Mouse (Mus musculus) right cerebral cortex, postnatal 10 days (tissue): ENCODE measurements around the gene Cops2.

Experiments used
- DNase-seq, 2 experiments: peaks; one replicate each; pipeline ENCODE4 v3.0.0; 2021; ENCODE audit warnings: low spot score in 2 of 2

Cops2 gene

GRCm38 (mm10) chr2:125826201-125826600 is 32.7 kb downstream of the Cops2 start:
- no peak for DNase-seq

DNA sequence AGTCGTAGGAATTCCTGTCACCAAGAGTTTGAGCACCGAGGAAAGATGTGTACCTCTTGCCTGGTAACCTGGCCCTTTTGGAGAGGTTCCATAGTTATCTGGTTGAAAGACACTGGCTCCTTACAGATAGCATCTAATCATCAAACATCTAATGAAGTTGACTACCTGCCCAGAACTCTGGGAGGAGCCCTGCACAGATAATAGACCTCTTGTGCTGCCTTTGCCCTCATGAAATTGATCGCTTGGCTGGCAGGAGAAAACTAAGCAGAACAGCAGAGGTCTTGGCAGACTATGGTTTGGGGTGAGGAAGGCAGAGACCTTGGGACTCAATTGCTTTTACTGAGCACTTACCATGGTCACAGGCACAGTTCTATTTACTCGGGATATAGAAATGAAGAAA is 38.5 kb downstream of the Cops2 start:
- no peak for DNase-seq

DNA sequence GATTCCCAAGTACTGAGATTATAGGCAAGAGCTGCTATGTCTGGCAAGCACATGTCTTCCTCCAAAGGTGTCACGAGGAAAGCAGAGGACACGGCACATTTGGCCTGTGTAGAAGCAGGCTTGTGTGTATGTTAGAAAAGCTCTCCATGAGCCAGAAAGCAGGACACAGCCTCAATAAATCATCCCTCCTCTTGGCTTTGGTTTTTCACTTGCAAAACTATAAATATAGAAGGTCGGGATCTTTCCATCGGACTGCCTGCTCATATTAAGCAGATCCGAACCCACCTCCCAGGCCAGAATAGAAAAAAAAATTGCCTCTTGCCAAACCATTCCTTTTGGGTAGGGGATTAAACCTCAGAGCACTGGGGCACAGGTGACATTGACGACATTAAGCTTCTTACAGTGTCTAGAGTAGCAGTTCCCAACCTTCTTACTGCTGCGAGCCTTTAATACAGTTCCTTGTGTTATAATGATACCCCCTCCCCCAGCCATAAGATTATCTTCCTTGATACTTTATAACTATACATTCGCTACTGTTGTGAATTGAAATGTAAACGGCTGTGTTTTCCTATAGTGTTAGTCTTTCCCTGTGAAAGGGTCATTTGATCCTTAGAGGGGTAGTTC is 44.9 kb downstream of the Cops2 start:
- no peak for DNase-seq

DNA sequence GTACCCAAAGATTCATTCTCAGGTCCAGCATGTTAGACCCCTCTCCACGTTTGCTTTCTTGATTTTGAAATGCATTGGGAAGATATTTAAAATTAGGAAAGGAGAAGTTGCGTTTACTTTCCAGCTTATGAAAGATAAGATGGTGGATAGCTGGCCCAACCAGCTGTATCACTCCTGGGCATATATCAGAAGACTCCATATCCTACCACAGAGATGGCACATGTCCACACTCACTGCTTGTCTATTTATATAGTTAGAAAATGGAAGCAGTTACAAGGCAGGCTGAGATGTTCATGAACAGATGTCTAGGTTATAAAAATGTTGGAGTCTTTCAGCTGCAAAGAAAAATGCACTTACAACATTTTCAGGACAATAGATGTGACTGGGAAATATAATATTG is 47.6 kb downstream of the Cops2 start:
- no peak for DNase-seq

- DNase-seq, result peak; percentile 55 to 57
Measured at GRCm38 (mm10) chr2:125809551-125809950, 49.4 kb downstream of the Cops2 start.

- no peak for DNase-seq
Measured at GRCm38 (mm10) chr2:125805826-125806225, 53.1 kb downstream of the Cops2 start.

GRCm38 (mm10) chr2:125801947-125802346 is 57.0 kb downstream of the Cops2 start:
- DNase-seq, result no peak

DNA sequence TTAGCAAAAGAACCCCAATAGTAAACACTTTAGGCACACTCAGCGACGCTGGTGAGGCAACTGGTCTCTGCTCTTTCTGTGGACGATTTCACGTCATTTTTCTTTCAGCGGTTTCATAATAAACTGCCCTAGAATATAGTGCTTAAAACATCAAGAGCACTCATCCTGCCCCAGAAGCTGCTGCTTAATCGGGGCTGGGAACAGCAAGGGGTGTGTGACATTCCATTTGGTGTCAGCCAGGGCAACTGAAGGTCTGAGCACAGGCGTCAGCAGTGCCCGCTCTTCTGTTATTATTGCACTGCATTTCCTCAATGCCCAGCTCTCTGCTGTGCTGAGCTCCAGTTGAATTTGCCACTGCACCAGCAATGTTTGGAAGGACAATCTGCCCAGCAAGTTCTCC is 57.9 kb downstream of the Cops2 start:
- DNase-seq, result no peak

GRCm38 (mm10) chr2:125800428-125800827 is 58.5 kb downstream of the Cops2 start:
- no peak for DNase-seq

- DNase-seq, result no peak
Measured at GRCm38 (mm10) chr2:125797872-125798271, 61.1 kb downstream of the Cops2 start.

GRCm38 (mm10) chr2:125795118-125795517 is 63.8 kb downstream of the Cops2 start:
- no peak for DNase-seq

DNA sequence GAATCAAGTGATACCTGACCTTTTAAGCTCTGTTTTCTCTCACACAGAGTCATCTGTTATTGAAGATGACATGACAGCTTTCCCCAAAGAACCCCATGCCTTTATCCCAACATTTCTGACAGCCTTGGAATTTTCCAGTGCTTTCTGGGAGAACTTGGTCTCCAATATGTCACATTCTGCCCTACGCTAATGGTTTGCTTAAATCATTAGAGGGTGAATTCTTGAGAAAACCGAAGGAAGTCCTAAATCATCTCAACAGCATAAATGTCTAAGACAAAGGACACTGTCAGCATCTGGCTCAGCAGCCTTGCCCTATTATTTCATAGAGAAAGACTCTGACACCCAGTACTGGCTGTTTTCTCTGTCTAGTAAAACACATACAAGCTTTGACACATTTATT is 64.8 kb downstream of the Cops2 start:
- DNase-seq, result no peak

- DNase-seq, result no peak
Measured at GRCm38 (mm10) chr2:125792879-125793261, 66.1 kb downstream of the Cops2 start.

DNA sequence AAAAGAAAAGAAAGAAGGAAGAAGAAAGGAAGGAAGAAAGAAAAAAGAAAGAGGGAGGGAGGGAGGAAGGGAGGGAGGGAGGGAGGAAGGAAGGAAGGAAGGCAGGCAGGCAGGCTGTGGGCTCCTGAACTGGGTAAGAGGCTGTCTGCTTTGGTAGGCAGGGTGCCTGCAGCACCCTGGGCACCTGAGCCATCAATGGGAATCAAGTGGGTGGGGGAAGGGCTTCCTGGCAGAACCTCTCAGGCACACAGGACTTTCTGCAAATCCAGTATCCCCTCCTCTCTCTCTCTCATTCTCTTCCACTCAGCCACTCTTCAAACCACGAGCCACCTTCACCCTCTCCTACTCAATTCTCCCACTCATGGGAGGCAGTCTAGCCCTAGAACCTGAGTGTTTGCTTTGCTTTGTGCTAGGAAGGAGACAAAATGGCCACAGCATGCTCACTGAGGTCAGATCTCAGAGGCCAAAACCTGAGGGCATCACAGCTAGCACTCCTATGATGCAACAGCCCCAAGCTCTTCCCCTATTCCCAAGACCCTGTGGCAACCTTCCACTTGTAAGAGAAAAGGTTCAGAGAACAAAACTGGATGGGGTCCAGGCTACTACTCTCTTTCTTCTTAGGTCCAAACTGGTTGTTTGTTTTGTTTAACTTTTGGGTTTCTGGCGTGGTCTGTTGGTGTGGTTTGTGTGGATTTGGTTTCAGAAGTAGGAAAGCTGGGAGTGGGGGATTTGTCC is 66.6 kb downstream of the Cops2 start:
- DNase-seq, result no peak

DNA sequence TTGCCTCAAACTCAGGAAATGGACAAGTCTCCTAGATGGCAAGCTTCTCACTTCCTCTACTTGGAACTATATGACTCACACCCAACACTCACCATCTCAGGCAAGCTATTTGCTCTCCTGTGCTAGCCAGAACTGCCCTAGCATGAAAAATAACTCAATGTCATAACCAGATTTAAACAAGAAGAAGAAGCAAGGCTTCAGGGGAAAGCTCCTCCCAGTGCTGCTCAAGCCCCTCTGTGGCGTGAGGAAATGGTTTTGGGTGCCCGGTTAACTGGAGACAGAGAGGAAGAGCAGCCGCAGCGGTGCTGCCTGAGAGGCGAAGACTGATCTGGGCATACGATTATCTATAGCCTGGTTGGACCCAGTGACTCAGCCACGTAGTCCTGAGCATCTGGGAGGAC is 67.5 kb downstream of the Cops2 start:
- no peak for DNase-seq

GRCm38 (mm10) chr2:125790242-125790641 is 68.7 kb downstream of the Cops2 start:
- DNase-seq, result no peak

DNA sequence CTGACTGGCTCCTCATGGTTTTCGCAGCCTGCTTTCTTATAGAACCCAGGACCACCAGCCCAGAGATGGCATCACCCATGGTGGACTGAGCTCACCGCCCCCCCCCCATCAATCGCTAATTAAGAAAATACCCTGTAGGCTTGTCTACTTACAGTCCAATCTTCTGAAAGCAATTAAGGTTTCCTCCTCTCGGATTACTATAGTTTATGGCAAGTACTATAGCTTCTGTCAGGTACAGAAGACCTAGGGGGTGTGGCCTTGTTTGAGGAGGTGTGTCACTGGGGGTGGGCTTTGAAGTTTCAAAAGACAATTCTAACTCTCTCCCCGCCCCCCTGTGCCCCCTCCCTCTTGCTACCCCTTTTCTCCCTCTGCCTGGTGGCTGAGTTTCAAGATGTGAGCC is 69.7 kb downstream of the Cops2 start:
- no peak for DNase-seq

- DNase-seq, result no peak
Measured at GRCm38 (mm10) chr2:125788785-125789184, 70.2 kb downstream of the Cops2 start.

- no peak for DNase-seq
Measured at GRCm38 (mm10) chr2:125788351-125788750, 70.6 kb downstream of the Cops2 start.

DNA sequence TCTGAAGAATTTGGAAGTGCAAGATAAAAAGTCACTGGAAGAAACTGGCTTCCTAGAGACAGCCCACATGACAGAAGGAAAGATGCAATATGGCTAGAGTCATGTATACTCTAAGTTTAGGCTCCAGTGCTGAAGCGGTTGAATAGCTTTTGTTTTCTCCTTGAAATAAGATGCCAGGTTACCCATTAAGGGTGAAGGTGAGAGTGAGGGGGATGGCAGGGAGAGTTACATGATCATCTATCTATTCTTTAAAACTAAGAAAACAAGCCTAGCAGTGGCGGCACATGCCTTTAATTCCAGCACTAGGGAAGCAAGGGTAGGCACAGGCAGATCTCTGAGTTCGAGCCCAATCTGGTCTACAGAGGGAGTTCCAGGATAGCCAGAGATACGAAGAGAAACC is 73.9 kb downstream of the Cops2 start:
- DNase-seq, result no peak

DNA sequence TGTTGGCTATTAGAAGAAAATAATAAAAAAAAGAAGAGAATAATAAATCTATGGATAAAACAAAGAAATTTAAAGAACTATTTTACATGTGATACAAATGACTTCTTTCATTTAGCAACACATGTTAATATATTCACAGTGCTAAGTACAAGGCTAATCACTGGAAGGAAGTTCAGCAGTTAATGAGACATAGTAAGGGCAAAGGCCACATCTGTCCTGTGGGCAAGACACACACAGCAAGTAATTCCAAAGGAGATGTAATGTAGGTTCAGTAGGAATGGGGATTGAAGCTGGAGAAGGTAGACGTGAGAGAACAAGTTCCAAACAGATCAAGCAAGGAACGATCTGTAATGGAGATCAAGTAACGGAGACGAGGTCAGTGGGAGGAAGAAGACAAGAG is 74.5 kb downstream of the Cops2 start:
- no peak for DNase-seq

- DNase-seq, result peak in 1 of 2 experiments; percentile 46
Measured at GRCm38 (mm10) chr2:125783868-125784267, 75.1 kb downstream of the Cops2 start.

GRCm38 (mm10) chr2:125782719-125783109 is 76.2 kb downstream of the Cops2 start, which contains the start of gene Secisbp2l:
Gene Secisbp2l, minus strand, starts transcription at chr2:125782870.
- peak; percentile 95 to 96 for DNase-seq
